Mouse (Mus musculus): ENCODE data around the gene Dync1i1. TPM values are rescaled to one million over a fixed set of nuclear protein-coding genes. Genes with fewer than 3 reads are reported as not detected.

The Dync1i1 gene
- total and polyA plus RNA-seq, 3 experiments: not detected

DNA sequence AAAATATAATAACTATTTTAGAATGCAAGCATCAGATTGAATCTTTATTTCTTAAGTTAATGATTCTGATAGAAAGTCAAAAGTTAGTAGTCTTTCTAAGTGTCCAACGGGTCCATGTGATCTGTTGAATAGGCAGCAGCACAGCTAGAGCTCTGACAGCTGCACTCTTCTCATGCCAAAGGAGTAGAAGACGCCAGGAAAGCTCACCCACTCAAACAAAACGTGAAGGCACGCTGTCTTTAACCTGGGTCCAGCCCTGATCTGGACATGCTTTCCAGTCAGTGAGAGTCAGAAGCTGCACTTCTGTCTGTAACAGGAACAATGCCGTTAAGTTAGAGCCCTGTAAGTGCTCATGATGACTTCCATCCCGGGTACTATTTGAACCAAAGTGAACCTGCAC, 56.3 kb downstream of the Dync1i1 start:
- Histone ChIP-seq H3K9ac (ENCODE audit: control insufficient read depth, low read depth, low read length, poor library complexity, severe bottlenecking) (no peak overlapping the region), H3K36me3 (ENCODE audit: control insufficient read depth in 1 of 2, insufficient read depth in 2 of 2, low read length in 2 of 2) (no peaks in the 10 kb centered on the region), H3K79me2 (ENCODE audit: control insufficient read depth, insufficient read depth, low read length, poor library complexity) (no peaks in the 10 kb centered on the region), H3K4me1 (ENCODE audit: control insufficient read depth in 1 of 2, insufficient read depth in 2 of 2, low read length in 2 of 2) (no peaks in the 10 kb centered on the region), H3K9me3 (replicated peaks; ENCODE audit: insufficient read depth, low read length) (no peaks in the 10 kb centered on the region), H3K4me3 (ENCODE audit: control insufficient read depth in 1 of 2, insufficient read depth in 1 of 2, low read depth in 2 of 2, low read length in 2 of 2) (no peak overlapping the region), H3K27ac (ENCODE audit: control insufficient read depth, low read depth, low read length) (no peak overlapping the region), H3K27me3 (ENCODE audit: control insufficient read depth in 1 of 2, insufficient read depth in 2 of 2, low read length in 2 of 2) (no peaks in the 10 kb centered on the region)
- no peak for DNase-seq (ENCODE audit: low read depth, low spot score)
- TF ChIP-seq GATA1 (IDR thresholded peaks at IDR 0.05; ENCODE audit: low read depth, low read length): no peak
- TF ChIP-seq KAT2A (conservative IDR thresholded peaks at IDR 0.05; ENCODE audit: low read depth, low read length): no peak
- no peak for TF ChIP-seq MAFK (IDR thresholded peaks at IDR 0.05; ENCODE audit: borderline replicate concordance, low read depth, low read length)
- no peak for TF ChIP-seq JUND (IDR thresholded peaks at IDR 0.05; ENCODE audit: low read depth, low read length)
- TF ChIP-seq MXI1 (IDR thresholded peaks at IDR 0.05; ENCODE audit: low read depth, low read length): no peak
- no peak for TF ChIP-seq E2F4 (IDR thresholded peaks at IDR 0.05; ENCODE audit: borderline replicate concordance, low read depth, low read length)
- no peak for TF ChIP-seq ZNF384 (IDR thresholded peaks at IDR 0.05; ENCODE audit: low read depth, low read length)
- no peak for TF ChIP-seq BHLHE40 (IDR thresholded peaks at IDR 0.05; ENCODE audit: borderline replicate concordance, low read depth, low read length)
- no peak for TF ChIP-seq RCOR1 (IDR thresholded peaks at IDR 0.05; ENCODE audit: low read depth, low read length)
- no peak for TF ChIP-seq MAZ (IDR thresholded peaks at IDR 0.05; ENCODE audit: low read depth, low read length)
- no peak for TF ChIP-seq MYB (IDR thresholded peaks at IDR 0.05; ENCODE audit: low read depth, low read length)
- no peak for TF ChIP-seq HCFC1 (IDR thresholded peaks at IDR 0.05; ENCODE audit: low read depth, low read length)
- TF ChIP-seq TAL1 (IDR thresholded peaks at IDR 0.05; ENCODE audit: low read length): no peak
- no peak for TF ChIP-seq USF2 (IDR thresholded peaks at IDR 0.05; ENCODE audit: borderline replicate concordance in 1 of 2, insufficient read depth in 1 of 2, low read depth in 1 of 2, low read length in 2 of 2)

DNA sequence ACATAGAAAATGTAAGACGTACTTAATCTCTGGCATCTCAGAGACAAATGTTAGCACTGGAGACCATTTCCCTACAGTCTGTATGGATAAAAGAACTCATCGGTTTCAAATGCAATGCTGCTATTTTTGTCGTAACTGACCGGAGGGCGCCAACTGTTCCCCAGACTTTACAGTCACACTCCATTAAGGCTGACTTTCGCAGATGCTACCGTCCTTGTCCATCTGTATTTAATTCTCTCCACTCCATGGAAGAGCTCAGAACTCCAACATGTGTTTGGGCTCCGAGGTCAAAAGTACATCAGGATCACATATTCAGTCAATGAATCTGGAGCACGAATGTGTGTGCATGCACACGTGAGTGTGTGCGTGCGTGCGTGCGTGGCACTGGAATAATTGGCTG, 58.4 kb downstream of the Dync1i1 start:
- H3K79me2 ChIP-seq (ENCODE audit: control insufficient read depth, insufficient read depth, low read length, poor library complexity): no peaks in the 10 kb centered on the region
- no peaks in the 10 kb centered on the region for H3K36me3 ChIP-seq (ENCODE audit: control insufficient read depth in 1 of 2, insufficient read depth in 2 of 2, low read length in 2 of 2)
- TF ChIP-seq ELF1 (IDR thresholded peaks at IDR 0.05; ENCODE audit: low read depth, low read length) (no peak), MAX (IDR thresholded peaks at IDR 0.05; ENCODE audit: low read length) (no peak), MAZ (IDR thresholded peaks at IDR 0.05; ENCODE audit: low read depth, low read length) (no peak), CHD2 (IDR thresholded peaks at IDR 0.05; ENCODE audit: low read length) (no peak), NRF1 (IDR thresholded peaks at IDR 0.05; ENCODE audit: insufficient read depth, low read depth, low read length, poor library complexity, severe bottlenecking) (no peak), ZNF384 (IDR thresholded peaks at IDR 0.05; ENCODE audit: low read depth, low read length) (no peak), POLR2A (IDR thresholded peaks at IDR 0.05; ENCODE audit: control insufficient read depth in 1 of 2, insufficient read depth in 1 of 2, low read depth in 1 of 2, low read length in 2 of 2, poor library complexity in 1 of 2) (no peak), MYC (IDR thresholded peaks at IDR 0.05; ENCODE audit: low read depth, low read length) (no peak), GABPA (IDR thresholded peaks at IDR 0.05; ENCODE audit: low read depth, low read length) (no peak), RAD21 (IDR thresholded peaks at IDR 0.05; ENCODE audit: low read depth, low read length) (no peak), UBTF (IDR thresholded peaks at IDR 0.05; ENCODE audit: borderline replicate concordance, insufficient read depth, low read depth, low read length) (no peak), POLR2AphosphoS5 (IDR thresholded peaks at IDR 0.05; ENCODE audit: borderline replicate concordance, low read depth, low read length) (no peak), EP300 (IDR thresholded peaks at IDR 0.05; ENCODE audit: low read depth in 1 of 2, low read length in 2 of 2) (no peak), HCFC1 (IDR thresholded peaks at IDR 0.05; ENCODE audit: low read depth, low read length) (no peak)
- no peak overlapping the region for H3K27ac ChIP-seq (ENCODE audit: control insufficient read depth, low read depth, low read length)
- no peak overlapping the region for H3K4me3 ChIP-seq (ENCODE audit: control insufficient read depth in 1 of 2, insufficient read depth in 1 of 2, low read depth in 2 of 2, low read length in 2 of 2)
- DNase-seq (ENCODE audit: low read depth, low spot score): no peak
- no peaks in the 10 kb centered on the region for H3K4me1 ChIP-seq (ENCODE audit: control insufficient read depth in 1 of 2, insufficient read depth in 2 of 2, low read length in 2 of 2)
- no peaks in the 10 kb centered on the region for H3K27me3 ChIP-seq (ENCODE audit: control insufficient read depth in 1 of 2, insufficient read depth in 2 of 2, low read length in 2 of 2)
- H3K9me3 ChIP-seq (replicated peaks; ENCODE audit: insufficient read depth, low read length): no peaks in the 10 kb centered on the region
- H3K9ac ChIP-seq (ENCODE audit: control insufficient read depth, low read depth, low read length, poor library complexity, severe bottlenecking): no peak overlapping the region
